Mouse (Mus musculus) limb, embryonic 14.5 days (tissue): ENCODE data around the gene Agbl3. TPM values are rescaled to one million over a fixed set of nuclear protein-coding genes. Genes with fewer than 3 reads are reported as not detected.

ENCODE experiments used
- ATAC-seq: fragments of 200-750 bp; cut with Nextera tagmentation; 2 replicates; pipeline ENCODE4 v1.8.0; 2017; ENCODE audit warnings: low read depth, moderate number of reproducible peaks, moderate TSS enrichment; ENCODE audit not compliant: low FRiP score
- DNase-seq: peaks from one replicate; pipeline ENCODE4 v3.0.0-alpha.2; 2015; ENCODE audit warnings: low spot score
- H3K27ac ChIP-seq: fragments of 300-500 bp; sonication (generic); replicated peaks from 2 replicates; pipeline ENCODE4 v1.5.1; 2014; ENCODE audit warnings: low read depth, mild to moderate bottlenecking, low read length, moderate library complexity, mixed read lengths
- H3K27me3 ChIP-seq: fragments of 300-500 bp; sonication (generic); 2 replicates; pipeline ENCODE4 v1.6.1; 2014; ENCODE audit warnings: low read length, mixed read lengths; ENCODE audit not compliant: control insufficient read depth, insufficient read depth
- H3K36me3 ChIP-seq: fragments of 300-500 bp; sonication (generic); 2 replicates; pipeline ENCODE4 v1.6.1; 2014; ENCODE audit warnings: mild to moderate bottlenecking, low read length, moderate library complexity, mixed read lengths; ENCODE audit not compliant: control insufficient read depth, insufficient read depth
- H3K4me1 ChIP-seq: fragments of 300-500 bp; sonication (generic); 2 replicates; pipeline ENCODE4 v1.6.1; 2014; ENCODE audit warnings: antibody characterized with exemption, low read length, mixed read lengths; ENCODE audit not compliant: control insufficient read depth, insufficient read depth
- H3K4me2 ChIP-seq: fragments of 300-500 bp; sonication (generic); replicated peaks from 2 replicates; pipeline ENCODE4 v1.6.1; 2014; ENCODE audit warnings: low read depth, mild to moderate bottlenecking, low read length, moderate library complexity; ENCODE audit not compliant: severe bottlenecking
- H3K4me3 ChIP-seq: fragments of 300-500 bp; sonication (generic); replicated peaks from 2 replicates; pipeline ENCODE4 v1.5.1; 2014; ENCODE audit warnings: low read length
- H3K9ac ChIP-seq: fragments of 300-500 bp; sonication (generic); 2 replicates; pipeline ENCODE4 v1.6.1; 2014; ENCODE audit warnings: mild to moderate bottlenecking, low read depth, low read length, moderate library complexity; ENCODE audit not compliant: severe bottlenecking
- H3K9me3 ChIP-seq: fragments of 300-500 bp; sonication (generic); 2 replicates; pipeline ENCODE4 v1.6.1; 2016; ENCODE audit warnings: low read length; ENCODE audit not compliant: control insufficient read depth
- POLR2A ChIP-seq: fragments of 200-500 bp; IDR thresholded peaks from 2 replicates; pipeline ENCODE4 v1.8.0; 2012; ENCODE audit warnings: inconsistent platforms, mild to moderate bottlenecking, moderate library complexity, borderline replicate concordance; ENCODE audit not compliant: insufficient read depth, insufficient read length; ENCODE audit errors: extremely low read depth
- WGBS: fragments of 180-500 bp; shearing (Covaris S2); extraction: QIAGEN DNeasy Blood & Tissue Kit; methylation state at CpG from one replicate; pipeline ENCODE4 v1.1.7; 2014; 5-methylcytosine and 5-hydroxymethylcytosine counted together
- polyA plus RNA-seq, 2 experiments: library from polyadenylated mRNA; depleted of rRNA in 1 of 2; stranded (reverse) in 1 of 2; unstranded in 1 of 2; fragments of >200 nt; fragmentation: Nextera tagmentation in 1 of 2; extraction: Ambion mirVana in 1 of 2; gene quantifications; 2 replicates each; pipeline versions ENCODE4 v1.2.1 to v1.2.3; 2012 to 2014

The Agbl3 gene
- polyA plus RNA-seq, 2 experiments = 8.2 to 11.3 TPM

DNA sequence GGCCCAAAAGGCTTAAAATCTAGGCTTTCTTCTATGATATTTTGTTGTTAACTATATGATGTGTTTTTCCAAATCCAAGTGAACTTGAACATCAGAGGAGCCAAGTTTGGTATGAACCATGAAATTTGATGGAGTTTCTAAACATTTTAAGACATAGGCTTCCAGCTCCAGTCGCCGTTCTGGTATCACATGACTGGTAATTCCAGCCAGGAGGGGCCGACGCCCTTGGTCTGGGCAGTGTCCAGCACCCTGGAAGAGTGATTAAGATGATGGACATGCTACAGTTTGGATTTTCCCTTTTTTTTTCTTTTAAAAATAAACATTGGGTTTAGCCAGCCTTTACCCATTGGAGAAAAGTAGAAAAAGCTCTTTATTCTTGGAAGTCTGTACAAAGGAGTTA, 36.3 kb upstream of the Agbl3 start:
- ATAC-seq = no peak
- Histone ChIP-seq H3K27me3 (no peaks in the 10 kb centered on the region), H3K9ac (no peak overlapping the region), H3K4me2 (no peak overlapping the region), H3K4me1 (peaks cover 12% of the 10 kb centered on the region; the same call in 1 of the 2 replicates), H3K27ac (no peak overlapping the region; the same call in 1 of the 2 replicates), H3K36me3 (peaks cover 48% of the 10 kb centered on the region), H3K4me3 (no peak overlapping the region), H3K9me3 (no peaks in the 10 kb centered on the region)
- TF ChIP-seq POLR2A = no peak
- 78% methylated on average over 4 of the region's 4 CpGs for WGBS
- no peak for DNase-seq

DNA sequence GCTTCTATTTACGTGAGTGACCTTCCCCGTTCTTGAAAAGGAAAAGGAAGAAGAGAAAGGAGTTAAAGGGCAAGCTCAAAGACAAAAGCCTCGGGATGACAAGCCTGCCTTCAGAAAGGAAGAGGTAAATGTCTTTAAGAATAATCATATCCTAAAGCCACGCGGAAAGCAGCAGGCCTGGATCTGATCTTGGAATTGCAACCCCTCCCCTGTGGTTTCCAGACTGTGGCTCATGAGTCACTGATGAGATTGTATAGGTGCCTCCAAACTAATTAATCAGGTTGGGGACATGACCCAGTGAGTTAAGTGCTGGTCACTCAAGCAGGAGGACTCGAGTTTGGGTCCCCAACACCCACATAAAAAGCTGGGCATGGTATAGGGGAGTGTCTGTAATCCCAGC, 32.4 kb upstream of the Agbl3 start:
- ATAC-seq = no peak
- Histone ChIP-seq H3K27ac (no peak overlapping the region), H3K4me3 (no peak overlapping the region), H3K9ac (no peak overlapping the region), H3K4me2 (no peak overlapping the region), H3K27me3 (no peaks in the 10 kb centered on the region), H3K9me3 (no peaks in the 10 kb centered on the region), H3K36me3 (peaks cover 47% of the 10 kb centered on the region), H3K4me1 (peaks cover 22% of the 10 kb centered on the region)
- TF ChIP-seq POLR2A = no peak
- no peak for DNase-seq
- 72% methylated on average over 6 of the region's 6 CpGs for WGBS

DNA sequence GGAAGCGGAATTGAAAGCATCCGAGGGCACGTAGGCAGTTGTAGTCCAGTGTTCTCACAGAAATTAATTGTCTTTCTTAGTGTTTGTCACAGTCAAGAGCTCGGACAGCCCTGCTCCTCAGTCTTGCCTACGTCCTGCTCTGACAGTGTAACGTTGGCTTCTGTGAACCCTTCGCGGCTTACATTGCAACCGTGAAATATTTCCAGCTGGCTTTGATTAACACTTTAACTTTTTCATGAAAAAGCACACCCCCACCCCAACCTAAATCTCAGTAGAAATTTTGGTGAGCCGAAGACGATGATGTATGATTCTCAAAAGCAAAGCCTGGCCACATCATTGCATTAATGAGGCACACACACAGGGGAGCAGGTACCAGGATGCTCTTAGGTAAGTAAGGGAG, 31.7 kb upstream of the Agbl3 start:
- DNase-seq = no peak
- no peak overlapping the region for H3K4me2 ChIP-seq
- H3K27me3 ChIP-seq = no peaks in the 10 kb centered on the region
- H3K4me3 ChIP-seq = no peak overlapping the region
- no peak overlapping the region for H3K27ac ChIP-seq
- peaks cover 19% of the 10 kb centered on the region for H3K4me1 ChIP-seq
- TF ChIP-seq POLR2A = no peak
- peaks cover 41% of the 10 kb centered on the region for H3K36me3 ChIP-seq
- no peak overlapping the region for H3K9ac ChIP-seq
- 49% methylated on average over 11 of the region's 11 CpGs for WGBS
- ATAC-seq = no peak
- H3K9me3 ChIP-seq = no peaks in the 10 kb centered on the region

DNA sequence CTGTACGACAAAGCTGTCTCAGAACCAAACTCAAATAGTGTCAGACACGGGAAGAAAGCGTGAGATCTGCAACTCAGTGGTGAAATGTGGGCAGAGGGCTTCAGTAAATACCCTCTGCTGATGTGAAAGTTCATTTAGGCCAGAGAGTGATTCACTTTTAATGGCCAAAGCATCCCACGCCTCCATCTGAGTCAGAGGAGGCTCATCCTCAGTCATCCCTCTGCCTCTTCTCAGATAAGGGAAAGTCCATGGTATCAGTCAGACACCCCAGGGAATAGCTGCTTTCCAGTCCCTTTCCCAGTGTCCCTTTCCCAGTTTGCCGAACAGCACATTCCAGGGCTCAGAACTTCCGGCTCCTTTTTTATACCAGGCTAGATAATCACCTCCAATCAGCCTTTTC, 30.7 kb upstream of the Agbl3 start:
- TF ChIP-seq POLR2A = no peak
- Histone ChIP-seq H3K4me2 (no peak overlapping the region), H3K9ac (no peak overlapping the region), H3K27me3 (no peaks in the 10 kb centered on the region), H3K9me3 (no peaks in the 10 kb centered on the region), H3K27ac (no peak overlapping the region), H3K36me3 (peaks cover 44% of the 10 kb centered on the region), H3K4me3 (no peak overlapping the region), H3K4me1 (peaks cover 16% of the 10 kb centered on the region)
- 89% methylated on average over 6 of the region's 6 CpGs for WGBS
- ATAC-seq = no peak
- no peak for DNase-seq

DNA sequence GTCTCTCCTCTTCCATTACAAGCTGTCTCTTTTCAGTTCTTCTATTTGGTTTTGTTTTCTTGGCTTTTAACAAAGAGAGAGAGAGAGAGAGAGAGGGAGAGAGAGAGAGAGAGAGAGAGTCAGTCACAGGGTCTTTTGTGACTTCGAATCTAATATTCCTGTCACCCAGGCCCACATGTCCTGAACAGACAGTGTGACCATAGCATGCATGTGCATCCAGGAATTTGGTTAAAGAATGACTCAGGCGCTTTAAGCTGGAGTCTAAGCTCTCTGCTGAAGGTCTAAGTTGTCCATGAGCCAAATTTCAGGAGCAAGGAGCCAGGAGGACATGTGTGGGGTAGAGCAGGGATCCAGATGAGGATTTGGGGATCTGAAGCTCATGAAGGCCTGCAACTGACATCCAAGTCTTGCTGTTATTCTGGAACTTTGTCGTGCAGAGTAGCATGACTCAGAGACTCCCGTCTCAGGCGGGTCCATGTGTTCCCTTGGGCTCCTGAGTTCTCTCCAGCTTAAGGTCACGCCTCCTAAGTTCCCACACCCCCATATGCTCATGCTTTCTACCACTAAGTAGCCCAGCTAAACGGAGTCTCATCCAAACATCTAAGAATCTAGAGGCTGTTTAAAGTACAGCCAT, 29.6 kb upstream of the Agbl3 start:
- H3K9ac ChIP-seq = no peak overlapping the region
- no peaks in the 10 kb centered on the region for H3K9me3 ChIP-seq
- peaks cover 16% of the 10 kb centered on the region for H3K4me1 ChIP-seq
- 77% methylated on average over 7 of the region's 7 CpGs for WGBS
- no peak for TF ChIP-seq POLR2A
- H3K36me3 ChIP-seq = peaks cover 38% of the 10 kb centered on the region
- DNase-seq = no peak
- no peak for ATAC-seq
- no peak overlapping the region for H3K4me3 ChIP-seq
- no peak overlapping the region for H3K4me2 ChIP-seq
- no peaks in the 10 kb centered on the region for H3K27me3 ChIP-seq
- H3K27ac ChIP-seq = 0 out of 2 replicates have a peak overlapping the region, but pooled peaks have one; percentile 2
